29 mouse cellular contexts compared by ENCODE assay signal in the genomic region with DNA sequence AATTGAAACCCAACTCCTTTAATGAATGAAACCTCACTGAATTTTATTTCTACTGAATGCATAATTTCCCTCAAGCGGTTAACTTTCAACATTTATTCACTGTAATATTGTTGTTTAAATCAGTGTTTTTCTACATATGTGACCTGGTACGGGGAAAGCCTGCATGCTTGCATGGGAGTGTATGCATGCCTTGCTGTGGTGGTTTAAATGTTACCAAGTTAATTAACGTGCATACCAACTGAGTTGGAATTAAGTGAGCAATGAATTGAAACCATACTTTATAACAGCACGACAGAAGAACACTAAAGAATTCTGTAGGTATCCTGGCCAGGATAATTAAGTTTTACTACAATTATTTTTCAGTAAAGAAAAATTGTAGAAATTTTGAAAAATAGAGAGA.
DNase-seq lines count a peak whose midpoint lies in the region; ATAC-seq and TF ChIP-seq lines count a peak whose summit lies in the region.
"Had no signal": no experiment of that assay in that cellular context is flagged by ENCODE, and none has a peak within 500 bp of the region (broad histone marks: within the 10 kb centered on the region; RNA-seq: fewer than 3 reads in every experiment).

No protein-coding gene starts in this region.

- no peaks in the 10 kb centered on the region for H3K36me3 ChIP-seq in forebrain, embryonic 10.5 days (replicated peaks)
- no peaks in the 10 kb centered on the region for H3K36me3 ChIP-seq in forebrain, embryonic 15.5 days
- H3K36me3 ChIP-seq in forebrain, embryonic 13.5 days (ENCODE audit: poor library complexity, severe bottlenecking) = no peaks in the 10 kb centered on the region
- H3K36me3 ChIP-seq in liver, postnatal 0 days (replicated peaks; ENCODE audit: insufficient read depth, low read length) = no peaks in the 10 kb centered on the region
- H3K36me3 ChIP-seq: embryonic facial prominence, embryonic 10.5 days; embryonic facial prominence, embryonic 13.5 days; heart, embryonic 10.5 days; heart, embryonic 13.5 days had no signal

- intact Hi-C loops in left cerebral cortex, adult 2 months (cut with DNase I) = loop anchor here (5.0 kb wide), 5 partner anchors 52 to 252 kb away; no protein-coding TSS in a partner anchor
- intact Hi-C loops in left cerebral cortex, postnatal 36 days (cut with DNase I) = loop anchor here (5.0 to 10.0 kb wide), 2 partner anchors 93 to 119 kb away; no protein-coding TSS in a partner anchor

- no peak for ATAC-seq in forebrain, embryonic 15.5 days (replicated peaks)
- peak; percentile 81 for ATAC-seq in forebrain, embryonic 13.5 days
- no peak for ATAC-seq in liver, postnatal 0 days
- ATAC-seq: activated CD4-positive, CD25-positive, alpha-beta regulatory T cell, adult 4 months; hindbrain, postnatal 0 days; inflammation-experienced regulatory T-cells, adult 6 months; intestine, embryonic 16.5 days had no signal

- no peaks in the 10 kb centered on the region for H3K9me3 ChIP-seq in forebrain, embryonic 10.5 days
- no peaks in the 10 kb centered on the region for H3K9me3 ChIP-seq in forebrain, embryonic 15.5 days
- no peaks in the 10 kb centered on the region for H3K9me3 ChIP-seq in forebrain, embryonic 13.5 days (replicated peaks)
- no peaks in the 10 kb centered on the region for H3K9me3 ChIP-seq in liver, postnatal 0 days (ENCODE audit: low read length)
- H3K9me3 ChIP-seq: embryonic facial prominence, embryonic 10.5 days; embryonic facial prominence, embryonic 13.5 days; heart, embryonic 10.5 days; heart, embryonic 13.5 days had no signal

- H3K27ac ChIP-seq in forebrain, embryonic 10.5 days = peak overlapping the region; percentile 30; the same call in 1 of the 2 replicates
- H3K27ac ChIP-seq in forebrain, embryonic 15.5 days (replicated peaks) = no peak overlapping the region
- H3K27ac ChIP-seq in left cerebral cortex, adult 2 months = peak overlapping the region; percentile 57
- no peak overlapping the region for H3K27ac ChIP-seq in forebrain, embryonic 13.5 days
- H3K27ac ChIP-seq in liver, postnatal 0 days (ENCODE audit: low read depth) = no peak overlapping the region
- H3K27ac ChIP-seq: embryonic facial prominence, embryonic 10.5 days; embryonic facial prominence, embryonic 13.5 days; heart, adult 2 months; heart, embryonic 10.5 days; heart, embryonic 13.5 days; hindbrain, embryonic 14.5 days; hindbrain, postnatal 0 days had no signal

- 75% methylated on average over 4 of the region's 4 CpGs for WGBS in forebrain, embryonic 10.5 days
- 20% methylated on average over 4 of the region's 4 CpGs for WGBS in forebrain, embryonic 15.5 days
- 41% methylated on average over 4 of the region's 4 CpGs for WGBS in forebrain, embryonic 13.5 days
- 73% methylated on average over 4 of the region's 4 CpGs for WGBS in liver, postnatal 0 days (ENCODE audit: insufficient replicate concordance)

- H3K9ac ChIP-seq in forebrain, embryonic 15.5 days (replicated peaks) = no peak overlapping the region
- no peak overlapping the region for H3K9ac ChIP-seq in forebrain, embryonic 13.5 days
- no peak overlapping the region for H3K9ac ChIP-seq in liver, postnatal 0 days (replicated peaks)
- H3K9ac ChIP-seq: embryonic facial prominence, embryonic 13.5 days; heart, embryonic 13.5 days; hindbrain, embryonic 14.5 days had no signal

- no peak for TF ChIP-seq CTCF in left cerebral cortex, adult 2 months (IDR thresholded peaks at IDR 0.05)
- no peak for TF ChIP-seq CTCF in liver, postnatal 0 days (IDR thresholded peaks at IDR 0.05; ENCODE audit: low read depth)

- no peaks in the 10 kb centered on the region for H3K27me3 ChIP-seq in forebrain, embryonic 10.5 days (ENCODE audit: poor library complexity, severe bottlenecking)
- no peaks in the 10 kb centered on the region for H3K27me3 ChIP-seq in forebrain, embryonic 15.5 days
- no peaks in the 10 kb centered on the region for H3K27me3 ChIP-seq in forebrain, embryonic 13.5 days
- no peaks in the 10 kb centered on the region for H3K27me3 ChIP-seq in liver, postnatal 0 days (ENCODE audit: insufficient read depth, low read length)
- H3K27me3 ChIP-seq: embryonic facial prominence, embryonic 13.5 days; heart, embryonic 13.5 days had no signal

- no peak overlapping the region for H3K4me2 ChIP-seq in forebrain, embryonic 15.5 days (replicated peaks)
- H3K4me2 ChIP-seq in forebrain, embryonic 13.5 days = no peak overlapping the region
- H3K4me2 ChIP-seq in liver, postnatal 0 days (ENCODE audit: low read depth, low read length) = no peak overlapping the region
- H3K4me2 ChIP-seq: embryonic facial prominence, embryonic 13.5 days; heart, embryonic 13.5 days; hindbrain, embryonic 14.5 days had no signal

- no peak overlapping the region for H3K4me3 ChIP-seq in forebrain, embryonic 10.5 days
- no peak overlapping the region for H3K4me3 ChIP-seq in forebrain, embryonic 15.5 days
- no peak overlapping the region for H3K4me3 ChIP-seq in left cerebral cortex, adult 2 months
- H3K4me3 ChIP-seq in forebrain, embryonic 13.5 days = no peak overlapping the region
- no peak overlapping the region for H3K4me3 ChIP-seq in liver, postnatal 0 days (ENCODE audit: low read depth, low read length)
- H3K4me3 ChIP-seq: embryonic facial prominence, embryonic 10.5 days; embryonic facial prominence, embryonic 13.5 days; erythroblast, embryonic 14.5 days; heart, adult 2 months; heart, embryonic 10.5 days; heart, embryonic 13.5 days had no signal

- peaks cover 24% of the 10 kb centered on the region for H3K4me1 ChIP-seq in forebrain, embryonic 10.5 days
- H3K4me1 ChIP-seq in forebrain, embryonic 15.5 days = peaks cover 17% of the 10 kb centered on the region
- peaks cover 16% of the 10 kb centered on the region for H3K4me1 ChIP-seq in forebrain, embryonic 13.5 days
- H3K4me1 ChIP-seq in liver, postnatal 0 days (ENCODE audit: insufficient read depth) = no peaks in the 10 kb centered on the region
- H3K4me1 ChIP-seq: embryonic facial prominence, embryonic 10.5 days; embryonic facial prominence, embryonic 13.5 days; heart, embryonic 10.5 days; heart, embryonic 13.5 days had no signal

- no peak for TF ChIP-seq EP300 in liver, postnatal 0 days (IDR thresholded peaks at IDR 0.05; ENCODE audit: low read depth)

- no peak for DNase-seq in forebrain, embryonic 10.5 days (ENCODE audit: extremely low spot score, low spot score)
- DNase-seq in left cerebral cortex, adult 2 months (ENCODE audit: extremely low spot score in 1 of 2, low spot score in 2 of 2) = no peak
- DNase-seq in left cerebral cortex, postnatal 36 days (ENCODE audit: low spot score in 2 of 2) = no peak
- peak; percentile 14 for DNase-seq in forelimb bud, embryonic 11.5 days (ENCODE audit: low read depth, low spot score)
- no peak for DNase-seq in liver, postnatal 0 days
- DNase-seq in c-Kit-positive CD71-positive TER-119-positive erythroid progenitor cells, embryonic 14.5 days (ENCODE audit: low spot score) = no peak
- DNase-seq: adrenal gland, adult 8-10 months; adrenal gland, postnatal 25 days; cerebellum, adult 11-12 months; cerebellum, adult 8-10 months; cerebellum, postnatal 10 days; cerebellum, postnatal 36 days; embryo, embryonic 11 days; gastrocnemius, postnatal 36 days; heart, adult 2 months; heart, postnatal 14 days; heart, postnatal 4 days had no signal

Comparison
In these comparisons a context has a peak if more than half of its experiments do, and no peak if none do; other contexts are left out.
1. H3K27ac ChIP-seq: peak in forebrain, embryonic 10.5 days (single experiment) and left cerebral cortex, adult 2 months (single experiment); none in forebrain, embryonic 15.5 days (single experiment), forebrain, embryonic 13.5 days (single experiment) and liver, postnatal 0 days (single experiment).